Mouse (Mus musculus) brain, embryonic 14.5 days (tissue): ENCODE measurements around the gene 4930544D05Rik.

Experiments
- CTCF ChIP-seq: fragments of 200-500 bp; IDR thresholded peaks from 2 replicates; pipeline ENCODE4 v1.5.1; 2012; ENCODE audit warnings: inconsistent platforms, mild to moderate bottlenecking, moderate library complexity, borderline replicate concordance; ENCODE audit not compliant: insufficient read depth, insufficient read length; ENCODE audit errors: extremely low read depth
- POLR2A ChIP-seq: fragments of 200-500 bp; IDR thresholded peaks from 2 replicates; pipeline ENCODE4 v1.6.1; 2012; ENCODE audit warnings: mild to moderate bottlenecking, inconsistent platforms, borderline replicate concordance; ENCODE audit not compliant: poor library complexity, insufficient read depth, insufficient read length, severe bottlenecking; ENCODE audit errors: extremely low read depth

- TF ChIP-seq POLR2A (no peak), CTCF (no peak)
Observed at GRCm38 (mm10) chr11:70649185-70649734, 33.6 kb downstream of the 4930544D05Rik start.
